Mouse (Mus musculus) ES-Bruce4 (cell line): ENCODE measurements around the gene Olfr718-ps1. TPM values are rescaled to one million over a fixed set of nuclear protein-coding genes. Genes with fewer than 3 reads are reported as not detected.

Source experiments
- H3K27ac ChIP-seq: 2 replicates; pipeline ENCODE4 v1.5.1; 2012; ENCODE audit warnings: low read length, inconsistent platforms; ENCODE audit not compliant: insufficient read depth
- H3K27me3 ChIP-seq: 2 replicates; pipeline ENCODE4 v1.6.1; 2012; ENCODE audit warnings: mild to moderate bottlenecking, low read length, inconsistent platforms; ENCODE audit not compliant: control insufficient read depth, poor library complexity, insufficient read depth, severe bottlenecking
- H3K36me3 ChIP-seq: 2 replicates; pipeline ENCODE4 v1.6.1; 2012; ENCODE audit warnings: inconsistent platforms, mild to moderate bottlenecking, low read length, moderate library complexity; ENCODE audit not compliant: control insufficient read depth, poor library complexity, insufficient read depth, severe bottlenecking
- H3K4me1 ChIP-seq: one replicate; pipeline ENCODE4 v1.8.1; 2011; ENCODE audit warnings: low read length; ENCODE audit not compliant: control insufficient read depth, insufficient read depth
- H3K4me3 ChIP-seq: 2 replicates; pipeline ENCODE4 v1.5.1; 2011; ENCODE audit warnings: low read depth, mild to moderate bottlenecking, low read length
- H3K9ac ChIP-seq: 2 replicates; pipeline ENCODE4 v1.6.1; 2012; ENCODE audit warnings: low read depth, mild to moderate bottlenecking, inconsistent platforms; ENCODE audit not compliant: poor library complexity, severe bottlenecking
- H3K9me3 ChIP-seq: replicated peaks from 2 replicates; pipeline ENCODE4 v1.6.1; 2012; ENCODE audit warnings: mild to moderate bottlenecking, low read length, inconsistent platforms; ENCODE audit not compliant: control insufficient read depth, poor library complexity, insufficient read depth, severe bottlenecking
- CTCF ChIP-seq: IDR thresholded peaks from one replicate; pipeline ENCODE4 v1.8.1; 2011; ENCODE audit warnings: low read depth, low read length
- EP300 ChIP-seq: IDR thresholded peaks from 2 replicates; pipeline ENCODE4 v1.6.1; 2011; ENCODE audit warnings: low read depth, low read length; ENCODE audit not compliant: insufficient read depth
- POLR2A ChIP-seq: IDR thresholded peaks from one replicate; pipeline ENCODE4 v1.8.1; 2011; ENCODE audit warnings: low read length; ENCODE audit not compliant: insufficient read depth
- polyA plus RNA-seq: library from polyadenylated mRNA; stranded (reverse); fragments of >200 nt; gene quantifications from 2 replicates; pipeline ENCODE4 v1.2.4, GENCODE M21; 2011; ENCODE audit warnings: low read depth; ENCODE audit not compliant: missing spikeins, insufficient read depth, insufficient read length

Gene Olfr718-ps1
- polyA plus RNA-seq, 1 experiment, result 0.42 TPM

DNA sequence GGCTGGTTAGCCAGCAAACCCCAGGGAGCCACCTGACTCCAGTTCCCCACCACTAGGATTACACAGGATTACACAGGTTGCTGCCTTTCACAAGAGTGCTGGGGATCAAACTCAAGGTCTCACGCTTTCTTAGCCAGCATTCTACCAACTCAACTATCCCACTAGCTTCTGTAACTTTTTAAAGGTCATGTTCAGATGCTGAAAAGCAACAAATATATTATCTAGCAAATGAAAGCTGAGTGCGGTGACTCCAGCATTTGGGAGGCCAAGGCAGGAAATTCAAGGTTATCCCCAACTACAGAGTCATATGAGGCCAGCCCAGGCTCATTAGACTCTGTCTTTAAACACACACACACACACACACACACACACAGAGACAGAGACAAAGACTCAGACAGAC lies 44.1 kb downstream of the Olfr718-ps1 start:
- no peak for TF ChIP-seq EP300
- no peak for TF ChIP-seq CTCF
- TF ChIP-seq POLR2A, result no peak
- H3K9ac ChIP-seq, result no peak overlapping the region

DNA sequence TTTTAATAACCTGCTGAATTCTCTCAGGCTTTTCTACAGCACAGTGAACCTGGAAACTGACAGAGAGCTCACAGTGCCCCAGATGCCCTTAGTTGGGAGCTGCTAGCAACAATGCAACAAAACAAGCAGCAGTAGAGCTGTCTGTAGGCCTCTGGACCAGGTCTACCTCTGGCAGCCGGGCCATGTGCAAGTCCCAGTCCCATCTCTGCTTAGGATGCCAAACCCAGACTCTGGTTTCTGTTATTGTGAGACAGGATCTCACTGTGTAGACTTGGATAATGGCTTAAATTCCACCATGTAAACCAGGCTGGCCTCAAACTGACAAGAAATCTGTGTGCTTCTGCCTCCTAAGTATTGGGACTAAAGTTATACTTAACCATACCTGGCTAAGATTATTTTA lies 45.8 kb downstream of the Olfr718-ps1 start:
- no peaks in the 10 kb centered on the region for H3K4me1 ChIP-seq
- H3K27me3 ChIP-seq, result no peaks in the 10 kb centered on the region
- TF ChIP-seq EP300, result no peak
- no peak for TF ChIP-seq POLR2A
- TF ChIP-seq CTCF, result no peak
- no peaks in the 10 kb centered on the region; the same call in 1 of the 2 replicates for H3K36me3 ChIP-seq
- H3K9me3 ChIP-seq, result no peaks in the 10 kb centered on the region
- H3K27ac ChIP-seq, result no peak overlapping the region
- no peak overlapping the region for H3K4me3 ChIP-seq
- no peak overlapping the region for H3K9ac ChIP-seq

More for the DNA sequence above, 44.1 kb downstream of the Olfr718-ps1 start:
- H3K27ac ChIP-seq, result no peak overlapping the region
- no peaks in the 10 kb centered on the region; the same call in 1 of the 2 replicates for H3K36me3 ChIP-seq
- no peaks in the 10 kb centered on the region for H3K27me3 ChIP-seq
- no peak overlapping the region for H3K4me3 ChIP-seq
- H3K4me1 ChIP-seq, result no peaks in the 10 kb centered on the region
- H3K9me3 ChIP-seq, result no peaks in the 10 kb centered on the region

DNA sequence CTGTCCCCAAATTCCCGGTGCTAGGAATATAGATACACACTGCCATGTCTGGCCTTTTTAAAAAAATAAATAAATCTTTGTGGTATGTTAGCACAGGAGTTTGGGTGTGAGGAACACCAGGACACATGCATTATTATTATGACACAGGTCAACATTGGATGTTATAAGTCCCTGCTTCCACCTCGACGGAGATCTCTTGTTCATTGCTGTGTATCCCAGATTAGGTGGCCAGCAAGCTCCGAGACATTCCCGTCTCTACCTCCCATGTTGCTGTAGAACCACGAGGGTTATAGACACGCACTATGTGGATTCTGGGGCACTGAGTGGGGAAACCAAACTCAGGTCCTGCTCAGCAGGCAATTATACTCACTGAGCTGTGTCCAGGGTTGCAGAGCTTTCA lies 52.1 kb downstream of the Olfr718-ps1 start:
- Histone ChIP-seq H3K9me3 (no peaks in the 10 kb centered on the region), H3K27me3 (no peaks in the 10 kb centered on the region), H3K36me3 (peaks cover 10% of the 10 kb centered on the region), H3K27ac (no peak overlapping the region), H3K4me1 (no peaks in the 10 kb centered on the region), H3K4me3 (no peak overlapping the region), H3K9ac (no peak overlapping the region)
- TF ChIP-seq EP300 (no peak), CTCF (no peak), POLR2A (no peak)

DNA sequence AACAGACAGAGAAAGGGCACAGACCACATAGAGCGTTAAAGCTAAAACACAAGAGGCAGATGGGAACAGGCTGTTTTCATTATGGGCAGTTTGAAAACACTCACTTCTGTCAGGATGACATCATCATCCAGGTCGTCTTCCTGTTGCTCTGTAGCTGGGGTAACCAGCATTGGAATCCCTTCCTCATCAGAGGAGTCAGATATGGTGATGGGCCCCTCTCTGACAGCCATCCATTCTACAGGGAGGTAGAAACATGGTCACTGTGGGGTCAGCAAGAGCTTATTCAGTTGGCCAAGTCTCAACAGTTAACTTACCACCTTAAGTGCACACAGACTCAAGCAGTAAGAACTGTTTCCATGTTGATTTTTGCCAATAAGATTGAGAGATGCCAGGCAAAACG lies 54.5 kb downstream of the Olfr718-ps1 start:
- H3K9ac ChIP-seq, result no peak overlapping the region
- H3K27me3 ChIP-seq, result no peaks in the 10 kb centered on the region
- no peaks in the 10 kb centered on the region for H3K9me3 ChIP-seq
- no peak for TF ChIP-seq EP300
- no peak for TF ChIP-seq CTCF
- no peak for TF ChIP-seq POLR2A
- H3K4me3 ChIP-seq, result no peak overlapping the region
- H3K27ac ChIP-seq, result no peak overlapping the region
- H3K4me1 ChIP-seq, result no peaks in the 10 kb centered on the region
- peaks cover 24% of the 10 kb centered on the region for H3K36me3 ChIP-seq

DNA sequence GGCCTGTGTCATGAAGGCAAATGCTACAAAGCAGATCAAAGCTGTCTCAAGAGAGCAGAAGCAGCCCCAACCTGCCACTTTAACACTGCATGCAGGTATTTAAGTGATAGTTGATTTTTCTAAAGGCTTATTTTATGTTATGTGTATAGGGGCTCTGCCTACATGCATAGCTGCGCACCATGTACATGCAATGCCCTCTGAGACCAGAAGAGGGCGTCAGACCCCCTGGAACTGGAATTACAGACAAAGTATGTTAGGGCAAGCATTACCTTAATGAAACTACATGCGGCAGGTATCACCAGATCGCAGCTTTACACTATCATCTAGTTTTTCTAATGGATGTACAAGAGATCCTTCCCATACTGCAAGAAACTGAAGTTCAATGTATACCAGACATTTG lies 62.5 kb downstream of the Olfr718-ps1 start:
- Histone ChIP-seq H3K36me3 (peaks cover 36% of the 10 kb centered on the region), H3K4me3 (no peak overlapping the region), H3K27me3 (no peaks in the 10 kb centered on the region), H3K9ac (no peak overlapping the region), H3K27ac (no peak overlapping the region), H3K9me3 (no peaks in the 10 kb centered on the region), H3K4me1 (no peaks in the 10 kb centered on the region)
- TF ChIP-seq POLR2A (no peak), CTCF (peak; percentile 72), EP300 (no peak)

Other genes starting within 250 kb of the Olfr718-ps1 start
- 3,823 and 4,237 TPM in 2 replicates for gene Actb, start 240.8 kb downstream of the Olfr718-ps1 start, polyA plus RNA-seq
- gene Fscn1, start 187.2 kb downstream of the Olfr718-ps1 start, polyA plus RNA-seq, result 139 and 155 TPM in 2 replicates
- gene Rnf216, start 34.6 kb downstream of the Olfr718-ps1 start, polyA plus RNA-seq, result 46.9 and 51.6 TPM in 2 replicates
- 6.5 and 7.9 TPM in 2 replicates for gene Rbak, start 33.2 kb upstream of the Olfr718-ps1 start, polyA plus RNA-seq
- not detected in 2 replicates for gene Spdye4b, start 33.4 kb upstream of the Olfr718-ps1 start, polyA plus RNA-seq
- not detected in 2 replicates for gene Spdye4a, start 79.3 kb upstream of the Olfr718-ps1 start, polyA plus RNA-seq
- gene Zfp12, start 87.6 kb upstream of the Olfr718-ps1 start, polyA plus RNA-seq, result 11.4 and 12.4 TPM in 2 replicates
- 2.3 and 2.8 TPM in 2 replicates for gene Zfp316, start 122.4 kb upstream of the Olfr718-ps1 start, polyA plus RNA-seq
- 0.93 and 1.2 TPM in 2 replicates for gene Zfp853, start 146.0 kb upstream of the Olfr718-ps1 start, polyA plus RNA-seq
- gene E130309D02Rik, start 167.8 kb upstream of the Olfr718-ps1 start, polyA plus RNA-seq, result 22.3 and 23.8 TPM in 2 replicates
- gene Zdhhc4, start 181.7 kb upstream of the Olfr718-ps1 start, polyA plus RNA-seq, result 27.2 and 28.9 TPM in 2 replicates
- 0.38 and 0.57 TPM in 2 replicates for gene Grid2ip, start 209.8 kb upstream of the Olfr718-ps1 start, polyA plus RNA-seq